Comparison of ENCODE assay signal across 8 mouse cellular contexts in the genomic region with DNA sequence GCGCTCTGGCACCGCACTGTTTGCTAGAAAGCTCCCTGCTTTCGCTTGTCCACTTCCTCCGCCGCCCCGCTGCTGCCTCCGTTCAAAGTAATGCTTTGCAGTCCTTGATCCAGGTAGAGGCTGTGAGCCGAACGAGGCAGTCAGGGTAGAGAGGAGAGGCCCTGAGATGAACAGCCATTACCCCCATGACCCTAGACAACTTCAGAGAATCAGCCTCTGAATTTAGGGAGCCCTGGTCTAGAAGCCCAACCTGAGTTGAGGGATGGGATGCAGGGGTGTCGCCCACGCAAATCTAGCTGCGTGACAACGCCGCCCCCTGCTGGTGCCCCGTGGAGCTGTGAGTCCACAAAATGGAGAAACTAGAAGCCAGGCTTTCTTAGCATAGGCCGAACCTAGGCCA. TPM values are rescaled to one million over a fixed set of nuclear protein-coding genes. Genes with fewer than 3 reads are reported as not detected.
A peak's percentile ranks its signal among the peaks of the same experiment; 100 is the strongest.
DNase-seq lines count a peak whose midpoint lies in the region; ATAC-seq and TF ChIP-seq lines count a peak whose summit lies in the region.

No protein-coding gene starts in this region.

- peak; percentile 97 for TF ChIP-seq CTCF in bone marrow, adult 2 months (IDR thresholded peaks at IDR 0.05; ENCODE audit: control insufficient read depth, insufficient read depth, low read length)
- peak; percentile 98 for TF ChIP-seq CTCF in liver, adult 2 months (IDR thresholded peaks at IDR 0.05; ENCODE audit: low read depth, low read length)

- TF ChIP-seq POLR2A in bone marrow, adult 2 months (IDR thresholded peaks at IDR 0.05; ENCODE audit: borderline replicate concordance, control insufficient read depth, low read depth, low read length): peak; percentile 30; the same call in 1 of the 2 replicates
- TF ChIP-seq POLR2A in liver, adult 2 months (IDR thresholded peaks at IDR 0.05; ENCODE audit: extremely low read depth, insufficient read depth, low read length): no peak

- peak overlapping the region; percentile 89 for H3K27ac ChIP-seq in bone marrow, adult 2 months (ENCODE audit: control insufficient read depth, insufficient read depth, low read depth, low read length, poor library complexity)
- peak overlapping the region; percentile 79 for H3K27ac ChIP-seq in heart, embryonic 12.5 days (ENCODE audit: poor library complexity, severe bottlenecking)
- H3K27ac ChIP-seq in kidney, embryonic 16.5 days (ENCODE audit: low read length): peak overlapping the region; percentile 78; the same call in 1 of the 2 replicates
- peak overlapping the region; percentile 83 for H3K27ac ChIP-seq in liver, adult 2 months (replicated peaks; ENCODE audit: insufficient read depth, low read depth, low read length)

- ATAC-seq in heart, embryonic 12.5 days (ENCODE audit: insufficient number of reproducible peaks, low FRiP score): peak; percentile 43
- peak; percentile 31 for ATAC-seq in kidney, embryonic 16.5 days (ENCODE audit: low FRiP score, low TSS enrichment)
- peak; percentile 56 for ATAC-seq in monocyte, adult 5-6 weeks (replicated peaks; ENCODE audit: insufficient number of reproducible peaks, low FRiP score, low TSS enrichment, poor library complexity, severe bottlenecking)

- peaks cover 6% of the 10 kb centered on the region; the same call in 1 of the 2 replicates for H3K79me2 ChIP-seq in liver, adult 2 months (ENCODE audit: control insufficient read depth, insufficient read depth, low read length)

- no peaks in the 10 kb centered on the region; the same call in 1 of the 2 replicates for H3K36me3 ChIP-seq in erythroblast, embryonic 14.5 days (ENCODE audit: control insufficient read depth)
- H3K36me3 ChIP-seq in heart, embryonic 12.5 days: no peaks in the 10 kb centered on the region
- H3K36me3 ChIP-seq in kidney, embryonic 16.5 days (ENCODE audit: insufficient read depth, low read length): no peaks in the 10 kb centered on the region
- peaks cover 6% of the 10 kb centered on the region; the same call in 1 of the 2 replicates for H3K36me3 ChIP-seq in liver, adult 2 months (ENCODE audit: control insufficient read depth, insufficient read depth, low read length)

- no peaks in the 10 kb centered on the region; the same call in 1 of the 2 replicates for H3K4me1 ChIP-seq in bone marrow, adult 2 months (ENCODE audit: control insufficient read depth, insufficient read depth, low read length)
- H3K4me1 ChIP-seq in erythroblast, embryonic 14.5 days (ENCODE audit: control insufficient read depth): peaks cover 24% of the 10 kb centered on the region
- no peaks in the 10 kb centered on the region for H3K4me1 ChIP-seq in heart, embryonic 12.5 days (replicated peaks)
- peaks cover 14% of the 10 kb centered on the region; the same call in 1 of the 2 replicates for H3K4me1 ChIP-seq in kidney, embryonic 16.5 days (ENCODE audit: insufficient read depth, low read length)
- H3K4me1 ChIP-seq in liver, adult 2 months (ENCODE audit: control insufficient read depth, insufficient read depth, low read length): peaks cover 7% of the 10 kb centered on the region

- peak overlapping the region; percentile 75 for H3K4me3 ChIP-seq in bone marrow, adult 2 months (replicated peaks; ENCODE audit: control insufficient read depth, low read depth, low read length)
- peak overlapping the region; percentile 68 for H3K4me3 ChIP-seq in erythroblast, embryonic 14.5 days (replicated peaks)
- H3K4me3 ChIP-seq in heart, embryonic 12.5 days: peak overlapping the region; percentile 64
- peak overlapping the region; percentile 80 for H3K4me3 ChIP-seq in kidney, embryonic 16.5 days (ENCODE audit: low read length)
- H3K4me3 ChIP-seq in liver, adult 2 months (ENCODE audit: insufficient read depth, low read depth, low read length): peak overlapping the region; percentile 80

- H3K9me3 ChIP-seq in erythroblast, embryonic 14.5 days (ENCODE audit: control insufficient read depth, low read length): no peaks in the 10 kb centered on the region
- H3K9me3 ChIP-seq in heart, embryonic 12.5 days (replicated peaks): no peaks in the 10 kb centered on the region
- H3K9me3 ChIP-seq in kidney, embryonic 16.5 days (ENCODE audit: low read length): no peaks in the 10 kb centered on the region

- DNase-seq in B cell, adult 2 months: peak; percentile 92 to 94
- peak; percentile 60 for DNase-seq in liver, adult 2 months (ENCODE audit: extremely low read depth, low read depth, low spot score)
- DNase-seq in spleen, postnatal 4 days (ENCODE audit: low spot score in 2 of 2): peak; percentile 83 to 94

- 1% methylated on average over 16 of the region's 16 CpGs for WGBS in bone marrow, adult 2 months
- 2% methylated on average over 16 of the region's 16 CpGs for WGBS in heart, embryonic 12.5 days
- 1% methylated on average over 16 of the region's 16 CpGs for WGBS in kidney, embryonic 16.5 days
- under 1% methylated on average over 16 of the region's 16 CpGs for WGBS in liver, adult 2 months

- H3K27me3 ChIP-seq in erythroblast, embryonic 14.5 days (ENCODE audit: control insufficient read depth): peaks cover 18% of the 10 kb centered on the region
- no peaks in the 10 kb centered on the region for H3K27me3 ChIP-seq in heart, embryonic 12.5 days (replicated peaks)
- peaks cover 17% of the 10 kb centered on the region; the same call in 1 of the 2 replicates for H3K27me3 ChIP-seq in kidney, embryonic 16.5 days (ENCODE audit: insufficient read depth, low read length)
- H3K27me3 ChIP-seq in liver, adult 2 months (ENCODE audit: control insufficient read depth, insufficient read depth, low read length): no peaks in the 10 kb centered on the region

- H3K4me2 ChIP-seq in heart, embryonic 12.5 days: peak overlapping the region; percentile 87
- H3K4me2 ChIP-seq in kidney, embryonic 16.5 days (replicated peaks; ENCODE audit: low read depth, low read length): peak overlapping the region; percentile 95

- peak overlapping the region; percentile 80 for H3K9ac ChIP-seq in heart, embryonic 12.5 days
- H3K9ac ChIP-seq in kidney, embryonic 16.5 days (replicated peaks; ENCODE audit: low read length): peak overlapping the region; percentile 66
- H3K9ac ChIP-seq in liver, adult 2 months (ENCODE audit: low read depth, low read length): peak overlapping the region; percentile 81

RNA-seq across cellular contexts. Expression of a gene that starts 1.1 kb away (rescaled TPM):
- polyA plus RNA-seq in bone marrow, adult 2 months (2011; ENCODE audit: insufficient read depth, insufficient read length, low replicate concordance, missing spikeins): 6.8 and 11.4 TPM in 2 replicates
- 0.03 TPM in 2 replicates for polyA plus RNA-seq in erythroblast, embryonic 14.5 days (2012)
- 9.8 and 10.2 TPM in 2 replicates for polyA plus RNA-seq in heart, embryonic 12.5 days (2016; fragmentation: Nextera tagmentation; extraction: Ambion mirVana)
- 2.8 and 3.0 TPM in 2 replicates for polyA plus RNA-seq in kidney, embryonic 16.5 days (2015; fragmentation: Nextera tagmentation; extraction: Ambion mirVana)
- 7.6 and 9.1 TPM in 2 replicates for total RNA-seq in liver, adult 2 months (2014; rRNA removed)
- polyA plus RNA-seq in liver, adult 2 months (2012; rRNA removed): 2.3 and 3.0 TPM in 2 replicates
- 62.1 to 71.7 TPM (median 68.4 TPM) in 3 replicates for total RNA-seq in monocyte, adult 5-6 weeks (2017)

RNA-seq across cellular contexts. Expression of a gene that starts 15.7 kb away (rescaled TPM):
- polyA plus RNA-seq in bone marrow, adult 2 months (2011; ENCODE audit: insufficient read depth, insufficient read length, low replicate concordance, missing spikeins): not detected in 2 replicates
- not detected in 2 replicates for polyA plus RNA-seq in erythroblast, embryonic 14.5 days (2012)
- not detected in 2 replicates for polyA plus RNA-seq in heart, embryonic 12.5 days (2016; fragmentation: Nextera tagmentation; extraction: Ambion mirVana)
- not detected in 2 replicates for polyA plus RNA-seq in kidney, embryonic 16.5 days (2015; fragmentation: Nextera tagmentation; extraction: Ambion mirVana)
- not detected in 2 replicates for total RNA-seq in liver, adult 2 months (2014; rRNA removed)
- not detected in 2 replicates for polyA plus RNA-seq in liver, adult 2 months (2012; rRNA removed)
- not detected in 3 replicates for total RNA-seq in monocyte, adult 5-6 weeks (2017)

Comparison
In these comparisons a context has a peak if more than half of its experiments do, and no peak if none do; other contexts are left out.
1. Peak in every context shown above with its lines: DNase-seq, ATAC-seq, H3K4me3 ChIP-seq and H3K27ac ChIP-seq.